Mouse (Mus musculus): ENCODE results near the gene Rrp1b. TPM values are rescaled to one million over a fixed set of nuclear protein-coding genes. Genes with fewer than 3 reads are reported as not detected.

Gene Rrp1b
- polyA plus RNA-seq, 1 experiment from 2014 or later: 44.7 TPM

DNA sequence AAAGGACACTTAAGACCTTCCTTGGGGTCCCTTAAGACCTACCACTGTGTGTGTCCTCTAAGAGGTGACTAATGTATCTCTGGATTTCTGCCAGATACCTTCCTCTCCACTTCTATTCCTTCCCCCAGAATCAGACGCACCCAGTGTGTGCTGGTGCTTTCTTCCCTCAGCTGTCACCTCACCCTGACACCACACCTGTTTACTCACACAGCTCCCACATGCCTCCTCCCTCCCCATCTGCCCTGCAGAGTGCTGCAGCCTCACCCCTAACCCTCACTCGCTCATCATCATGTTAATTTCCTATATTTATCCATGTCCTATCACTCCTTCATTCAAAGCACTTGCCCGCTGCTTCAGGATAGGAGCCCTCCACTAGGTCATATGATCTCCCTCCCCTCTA lies 23.6 kb upstream of the Rrp1b start:
- no peak for ATAC-seq (replicated peaks)
- Histone ChIP-seq H3K27ac (replicated peaks) (no peak overlapping the region), H3K36me3 (no peaks in the 10 kb centered on the region), H3K9ac (replicated peaks) (no peak overlapping the region), H3K4me2 (replicated peaks) (no peak overlapping the region), H3K9me3 (no peaks in the 10 kb centered on the region), H3K4me3 (no peak overlapping the region), H3K27me3 (no peaks in the 10 kb centered on the region), H3K4me1 (peaks cover 8% of the 10 kb centered on the region; the same call in 1 of the 2 replicates)
- WGBS: 59% methylated on average over 3 of the region's 3 CpGs

DNA sequence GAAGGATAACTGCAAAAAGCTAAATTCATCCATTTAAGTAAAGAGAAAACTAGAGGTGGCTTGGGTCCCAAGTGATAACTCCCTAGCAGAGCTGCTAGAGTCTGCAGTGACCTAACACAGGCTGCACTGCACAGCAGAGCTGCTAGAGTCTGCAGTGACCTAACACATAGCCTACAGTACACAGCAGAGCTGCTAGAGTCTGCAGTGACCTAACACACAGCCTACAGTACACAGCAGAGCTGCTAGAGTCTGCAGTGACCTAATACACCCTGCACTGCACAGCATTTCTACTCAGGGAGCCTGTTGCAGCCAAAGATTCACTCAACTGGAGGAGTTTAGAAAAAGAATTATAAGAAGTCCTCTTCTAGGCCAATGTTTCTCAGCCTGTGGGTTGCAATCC lies 22.2 kb upstream of the Rrp1b start:
- peaks cover 8% of the 10 kb centered on the region; the same call in 1 of the 2 replicates for H3K4me1 ChIP-seq
- H3K4me3 ChIP-seq: no peak overlapping the region
- H3K4me2 ChIP-seq (replicated peaks): no peak overlapping the region
- no peak for ATAC-seq (replicated peaks)
- no peaks in the 10 kb centered on the region for H3K9me3 ChIP-seq
- H3K36me3 ChIP-seq: no peaks in the 10 kb centered on the region
- H3K9ac ChIP-seq (replicated peaks): no peak overlapping the region
- no peaks in the 10 kb centered on the region for H3K27me3 ChIP-seq
- no peak overlapping the region for H3K27ac ChIP-seq (replicated peaks)

DNA sequence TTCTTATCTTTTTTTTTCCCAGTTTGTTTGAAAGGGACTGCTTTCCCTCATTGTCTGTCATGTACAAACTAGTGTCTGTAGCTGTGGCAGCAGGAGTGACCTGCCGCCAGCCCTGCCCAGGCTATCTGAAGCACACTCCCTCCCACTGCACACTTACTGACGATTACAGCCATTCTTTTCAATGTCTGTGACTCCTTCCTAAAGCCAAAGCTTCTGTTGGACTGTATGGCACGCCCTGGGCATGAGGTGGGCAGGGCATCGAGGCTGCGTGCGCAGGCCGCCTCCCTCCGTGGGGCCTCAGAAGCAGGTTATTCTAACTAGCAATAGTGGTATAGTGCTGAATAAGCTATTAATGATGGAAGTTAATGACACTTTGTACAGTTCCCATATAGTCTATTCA lies 19.4 kb upstream of the Rrp1b start:
- H3K36me3 ChIP-seq: no peaks in the 10 kb centered on the region
- WGBS: 82% methylated on average over 8 of the region's 8 CpGs

DNA sequence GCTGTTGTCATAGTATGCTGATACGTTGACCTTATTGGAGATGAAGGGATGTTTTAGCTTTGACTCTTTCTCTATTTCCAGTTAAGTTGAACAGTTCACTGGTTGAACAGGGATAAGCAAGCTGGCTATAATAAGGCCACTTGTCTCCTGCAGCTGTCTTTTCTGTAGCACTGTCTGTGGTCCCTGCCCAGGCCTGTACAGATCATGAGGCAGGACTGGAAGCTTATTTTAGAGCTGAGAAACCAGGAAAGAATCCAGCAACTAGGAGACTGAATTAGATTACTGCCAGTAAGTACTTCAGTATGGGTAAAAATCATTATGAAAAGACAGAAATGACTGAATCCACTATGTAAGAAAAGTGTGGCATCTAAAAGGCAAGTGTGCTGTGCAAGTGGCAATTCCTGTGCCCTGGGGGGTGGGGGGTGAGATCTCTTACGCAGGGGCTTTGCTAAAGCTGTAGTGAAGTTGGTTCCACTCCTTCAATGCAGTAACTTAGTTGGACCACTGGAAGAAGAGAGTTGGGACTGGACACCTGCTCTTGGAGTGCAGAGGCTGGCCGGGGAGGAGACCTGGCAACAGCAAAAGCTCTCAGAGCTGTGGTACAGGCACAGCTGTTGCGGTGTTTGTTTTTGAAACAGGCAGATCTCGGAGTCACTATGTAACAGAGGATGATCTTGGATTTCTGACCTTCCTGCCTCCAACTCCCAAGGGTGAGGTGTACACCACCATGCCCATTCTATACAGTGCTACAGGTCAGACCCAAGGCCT lies 17.6 kb upstream of the Rrp1b start:
- no peaks in the 10 kb centered on the region for H3K9me3 ChIP-seq
- no peaks in the 10 kb centered on the region for H3K27me3 ChIP-seq
- no peak overlapping the region for H3K9ac ChIP-seq (replicated peaks)
- ATAC-seq (replicated peaks): no peak
- WGBS: 80% methylated on average over 5 of the region's 5 CpGs
- H3K4me3 ChIP-seq: no peak overlapping the region
- no peak overlapping the region for H3K4me2 ChIP-seq (replicated peaks)
- no peaks in the 10 kb centered on the region for H3K36me3 ChIP-seq
- no peak overlapping the region for H3K27ac ChIP-seq (replicated peaks)
- H3K4me1 ChIP-seq: 0 out of 2 replicates have a peak, but pooled peaks cover 5% of the 10 kb centered on the region

More for the DNA sequence above, 19.4 kb upstream of the Rrp1b start:
- no peak for ATAC-seq (replicated peaks)
- Histone ChIP-seq H3K27ac (replicated peaks) (no peak overlapping the region), H3K27me3 (no peaks in the 10 kb centered on the region), H3K4me1 (peaks cover 8% of the 10 kb centered on the region; the same call in 1 of the 2 replicates), H3K4me3 (no peak overlapping the region), H3K4me2 (replicated peaks) (no peak overlapping the region), H3K9me3 (no peaks in the 10 kb centered on the region), H3K9ac (replicated peaks) (no peak overlapping the region)

DNA sequence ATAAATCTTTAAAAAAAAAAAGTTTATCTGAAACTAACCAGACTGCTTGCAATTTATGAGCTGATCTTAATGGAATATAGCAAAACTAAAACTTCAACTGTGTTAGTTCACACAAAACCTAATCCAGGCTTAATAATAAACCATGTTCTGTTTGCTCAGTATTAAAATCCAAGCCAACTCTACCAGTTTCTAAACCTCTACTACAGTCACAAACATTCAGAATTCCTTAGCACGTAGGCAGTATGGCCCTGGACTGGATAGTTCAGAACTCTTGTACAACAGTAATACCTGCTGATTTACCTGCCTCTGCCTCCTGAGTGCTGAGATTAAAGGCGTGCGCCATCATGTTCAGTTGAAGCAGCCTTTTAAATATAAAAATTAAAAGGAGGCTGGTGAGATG lies 13.9 kb upstream of the Rrp1b start:
- no peak for ATAC-seq (replicated peaks)
- Histone ChIP-seq H3K9ac (replicated peaks) (no peak overlapping the region), H3K4me3 (no peak overlapping the region), H3K4me2 (replicated peaks) (no peak overlapping the region), H3K27me3 (no peaks in the 10 kb centered on the region), H3K36me3 (no peaks in the 10 kb centered on the region), H3K4me1 (peaks cover 6% of the 10 kb centered on the region; the same call in 1 of the 2 replicates), H3K9me3 (no peaks in the 10 kb centered on the region), H3K27ac (replicated peaks) (no peak overlapping the region)
- 92% methylated on average over 3 of the region's 3 CpGs for WGBS

DNA sequence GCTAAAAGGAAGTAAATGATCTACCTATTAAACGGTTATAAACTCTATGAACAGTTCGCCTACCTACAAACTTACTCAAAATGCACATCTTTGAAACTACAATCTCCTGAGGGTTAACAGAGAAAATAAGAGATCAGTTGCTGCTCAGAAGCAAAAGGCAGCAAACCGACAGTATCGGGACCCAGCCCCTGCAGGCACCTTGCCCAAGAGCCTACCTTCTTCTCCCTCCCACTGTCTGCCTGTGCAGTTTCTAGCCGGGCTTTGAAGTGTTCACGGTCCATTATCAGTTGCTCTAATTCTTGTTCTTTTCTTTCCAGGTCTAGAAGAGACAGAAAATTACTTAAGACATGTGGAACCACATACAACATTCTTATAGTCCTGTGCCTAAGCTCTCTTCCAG lies 13.3 kb upstream of the Rrp1b start:
- H3K4me2 ChIP-seq (replicated peaks): no peak overlapping the region
- H3K9me3 ChIP-seq: no peaks in the 10 kb centered on the region
- H3K27ac ChIP-seq (replicated peaks): peak overlapping the region; percentile 63
- 79% methylated on average over 6 of the region's 6 CpGs for WGBS
- peaks cover 9% of the 10 kb centered on the region; the same call in 1 of the 2 replicates for H3K4me1 ChIP-seq
- no peak overlapping the region for H3K4me3 ChIP-seq
- no peaks in the 10 kb centered on the region for H3K27me3 ChIP-seq
- H3K9ac ChIP-seq (replicated peaks): no peak overlapping the region
- ATAC-seq (replicated peaks): no peak
- H3K36me3 ChIP-seq: no peaks in the 10 kb centered on the region

DNA sequence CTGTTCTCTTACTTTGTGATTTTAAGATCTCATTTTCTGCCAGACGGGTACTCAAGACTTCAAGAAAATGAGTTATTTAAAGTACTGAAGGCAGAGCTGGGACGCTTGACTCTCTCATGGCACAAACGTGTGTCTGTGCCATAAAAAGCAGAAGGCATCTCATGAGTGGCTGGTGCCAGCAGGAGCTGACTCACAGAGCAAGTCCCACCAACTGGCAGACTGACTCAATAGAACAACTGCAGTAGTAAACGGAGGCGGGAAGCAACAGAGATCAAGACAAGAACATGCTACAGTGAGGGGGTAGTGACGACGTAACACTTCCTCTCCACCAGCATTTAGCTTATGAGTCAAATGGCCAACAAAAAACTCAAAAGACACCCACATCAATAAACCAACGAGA lies 12.8 kb upstream of the Rrp1b start:
- 0 out of 2 replicates have a peak, but pooled peaks have one; percentile 48 for ATAC-seq (replicated peaks)
- peaks cover 10% of the 10 kb centered on the region; the same call in 1 of the 2 replicates for H3K4me1 ChIP-seq
- no peaks in the 10 kb centered on the region for H3K27me3 ChIP-seq
- H3K9ac ChIP-seq (replicated peaks): no peak overlapping the region
- H3K27ac ChIP-seq (replicated peaks): peak overlapping the region; percentile 63; the same call in 1 of the 2 replicates
- no peaks in the 10 kb centered on the region for H3K36me3 ChIP-seq
- no peak overlapping the region for H3K4me3 ChIP-seq
- H3K4me2 ChIP-seq (replicated peaks): no peak overlapping the region
- H3K9me3 ChIP-seq: no peaks in the 10 kb centered on the region
- 68% methylated on average over 8 of the region's 8 CpGs for WGBS

DNA sequence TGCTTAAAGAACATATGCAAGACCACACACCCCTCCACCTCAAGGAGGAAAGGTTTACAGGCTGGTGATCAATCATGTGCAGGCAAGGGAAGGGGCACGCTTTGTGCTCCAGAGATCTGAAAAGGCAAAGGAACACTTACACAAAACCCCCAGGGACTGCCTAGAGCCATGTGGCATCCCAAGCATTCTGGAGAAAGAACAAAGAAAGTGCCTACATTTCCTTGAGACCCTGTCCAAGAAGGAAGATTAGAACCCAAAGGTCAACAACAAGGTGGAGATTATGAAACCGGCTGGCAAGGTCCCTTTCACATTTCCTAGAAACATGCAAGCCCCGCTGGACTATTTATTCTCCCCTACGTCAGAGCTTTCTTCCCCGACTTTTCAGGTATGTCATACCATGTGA lies 11.2 kb upstream of the Rrp1b start:
- Histone ChIP-seq H3K9me3 (no peaks in the 10 kb centered on the region), H3K27ac (replicated peaks) (no peak overlapping the region; the same call in 1 of the 2 replicates), H3K36me3 (no peaks in the 10 kb centered on the region), H3K27me3 (no peaks in the 10 kb centered on the region), H3K9ac (replicated peaks) (no peak overlapping the region), H3K4me2 (replicated peaks) (no peak overlapping the region), H3K4me1 (peaks cover 10% of the 10 kb centered on the region; the same call in 1 of the 2 replicates), H3K4me3 (no peak overlapping the region)
- 76% methylated on average over 5 of the region's 5 CpGs for WGBS
- ATAC-seq (replicated peaks): no peak

DNA sequence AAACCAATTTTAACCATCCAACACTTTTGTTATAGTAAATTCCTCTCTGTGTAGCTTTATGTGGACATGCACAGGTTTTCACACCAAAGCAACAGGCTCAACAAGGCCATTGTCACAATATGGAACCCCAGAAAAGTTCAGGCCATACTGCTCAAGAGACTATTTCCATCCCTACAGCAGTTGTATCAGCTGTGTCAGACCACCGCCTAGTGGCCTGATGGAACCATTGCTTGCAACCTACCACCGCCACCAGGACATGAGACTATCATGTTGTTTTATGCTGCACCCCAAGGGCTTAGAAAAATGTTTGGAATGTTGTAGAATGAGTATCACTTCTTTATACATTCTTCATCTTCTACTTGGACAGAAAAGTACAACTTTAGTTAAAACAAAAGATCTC lies 10.5 kb upstream of the Rrp1b start:
- Histone ChIP-seq H3K4me2 (replicated peaks) (no peak overlapping the region), H3K36me3 (no peaks in the 10 kb centered on the region), H3K27ac (replicated peaks) (no peak overlapping the region), H3K4me1 (peaks cover 10% of the 10 kb centered on the region; the same call in 1 of the 2 replicates), H3K27me3 (no peaks in the 10 kb centered on the region), H3K4me3 (no peak overlapping the region), H3K9me3 (no peaks in the 10 kb centered on the region), H3K9ac (replicated peaks) (no peak overlapping the region)
- 0 out of 2 replicates have a peak, but pooled peaks have one; percentile 69 for ATAC-seq (replicated peaks)
- WGBS: 10% methylated on average over 2 of the region's 2 CpGs

DNA sequence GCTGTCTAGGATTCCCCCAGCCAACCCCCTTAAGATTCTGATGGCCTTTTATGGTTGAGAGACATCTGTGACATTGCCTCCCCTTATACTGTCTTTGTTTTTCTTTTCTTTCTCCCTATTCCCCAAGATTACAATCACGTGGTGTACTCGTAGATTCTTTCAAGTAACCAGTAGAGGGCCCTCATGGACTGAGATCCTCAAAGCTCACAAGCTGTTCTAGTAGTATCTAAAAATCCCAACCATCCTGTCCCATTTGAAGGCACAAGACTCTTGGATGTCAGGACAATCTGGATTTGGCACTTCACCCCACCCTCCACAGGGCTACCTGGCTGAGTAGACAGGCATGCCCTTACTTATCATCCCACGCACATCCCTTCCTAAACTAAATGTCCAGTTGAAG lies 8.2 kb upstream of the Rrp1b start:
- H3K27ac ChIP-seq (replicated peaks): no peak overlapping the region
- no peak overlapping the region for H3K9ac ChIP-seq (replicated peaks)
- H3K9me3 ChIP-seq: no peaks in the 10 kb centered on the region
- H3K4me1 ChIP-seq: peaks cover 8% of the 10 kb centered on the region; the same call in 1 of the 2 replicates
- 0 out of 2 replicates have a peak, but pooled peaks have one; percentile 26 for ATAC-seq (replicated peaks)
- 33% methylated on average over 3 of the region's 3 CpGs for WGBS
- H3K4me2 ChIP-seq (replicated peaks): no peak overlapping the region
- H3K4me3 ChIP-seq: no peak overlapping the region
- no peaks in the 10 kb centered on the region for H3K36me3 ChIP-seq
- no peaks in the 10 kb centered on the region for H3K27me3 ChIP-seq

DNA sequence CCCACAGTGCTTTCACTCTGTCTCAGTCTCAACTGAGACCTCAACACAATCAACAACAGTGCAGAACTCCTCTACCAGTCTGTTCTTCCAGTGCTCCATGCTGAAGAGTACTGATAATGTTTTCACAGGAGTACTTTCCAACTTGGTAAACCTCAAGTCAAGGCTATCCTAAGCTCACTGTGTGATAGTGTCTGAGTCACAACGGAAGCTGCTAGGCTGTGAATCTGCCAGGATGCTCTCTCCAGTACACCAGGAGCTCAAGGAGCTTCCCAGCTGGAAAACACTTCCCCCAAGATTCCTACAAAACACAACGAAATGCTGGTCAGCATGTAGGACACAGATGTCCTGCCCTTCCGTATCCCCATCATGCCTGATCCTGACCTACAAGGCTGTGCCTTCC lies 7.6 kb upstream of the Rrp1b start:
- Histone ChIP-seq H3K9ac (replicated peaks) (no peak overlapping the region), H3K4me1 (peaks cover 7% of the 10 kb centered on the region; the same call in 1 of the 2 replicates), H3K4me2 (replicated peaks) (no peak overlapping the region), H3K36me3 (no peaks in the 10 kb centered on the region), H3K9me3 (no peaks in the 10 kb centered on the region), H3K4me3 (no peak overlapping the region), H3K27me3 (no peaks in the 10 kb centered on the region), H3K27ac (replicated peaks) (no peak overlapping the region)
- ATAC-seq (replicated peaks): no peak
- WGBS: 90% methylated on average over 3 of the region's 3 CpGs

DNA sequence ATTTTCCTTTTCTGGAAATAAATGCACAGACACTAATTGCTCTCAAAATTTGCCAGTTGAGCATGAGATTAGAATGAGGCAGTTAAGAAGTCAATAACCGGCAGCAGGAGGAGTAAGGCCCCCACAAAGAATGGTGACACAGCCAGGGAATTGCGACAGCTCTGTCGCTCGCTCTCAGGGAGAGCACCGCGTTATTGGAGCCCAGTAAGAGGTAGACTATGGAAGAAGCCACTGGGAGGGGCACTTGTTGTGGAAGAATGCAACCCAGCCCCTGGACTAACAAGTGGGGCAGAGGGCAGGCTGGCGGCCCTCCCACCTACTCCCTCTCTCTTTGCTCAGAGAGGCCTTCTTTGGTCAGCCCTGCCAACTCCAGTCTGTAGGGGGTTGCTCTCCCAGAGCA lies 4.2 kb upstream of the Rrp1b start:
- Histone ChIP-seq H3K4me3 (no peak overlapping the region), H3K27me3 (no peaks in the 10 kb centered on the region), H3K9me3 (no peaks in the 10 kb centered on the region), H3K27ac (replicated peaks) (no peak overlapping the region), H3K4me2 (replicated peaks) (no peak overlapping the region), H3K9ac (replicated peaks) (no peak overlapping the region), H3K36me3 (no peaks in the 10 kb centered on the region), H3K4me1 (peaks cover 10% of the 10 kb centered on the region)
- WGBS: 45% methylated on average over 7 of the region's 7 CpGs
- ATAC-seq (replicated peaks): no peak
